Mouse (Mus musculus) E14TG2a.4 (cell line): ENCODE data around the gene Lgals4.
A peak's percentile ranks its signal among the peaks of the same experiment; 100 is the strongest.

ENCODE experiments used
- H3K27me3 ChIP-seq: 2 replicates; pipeline ENCODE4 v1.6.1; 2014; ENCODE audit warnings: low read length, control low read depth; ENCODE audit not compliant: insufficient read depth
- H3K36me3 ChIP-seq: 2 replicates; pipeline ENCODE4 v1.6.1; 2014; ENCODE audit warnings: low read length, control low read depth; ENCODE audit not compliant: insufficient read depth
- H3K4me1 ChIP-seq: replicated peaks from 2 replicates; pipeline ENCODE4 v1.6.1; 2014; ENCODE audit warnings: low read depth, low read length, control low read depth
- H3K4me3 ChIP-seq: replicated peaks from 2 replicates; pipeline ENCODE4 v1.5.1; 2014; ENCODE audit warnings: mild to moderate bottlenecking, low read length
- H3K9me3 ChIP-seq: 2 replicates; pipeline ENCODE4 v1.6.1; 2014; ENCODE audit warnings: low read length, control low read depth
- CTCF ChIP-seq: conservative IDR thresholded peaks from 2 replicates; pipeline ENCODE4 v1.5.1; 2014; ENCODE audit warnings: low read length
- NANOG ChIP-seq: IDR thresholded peaks from 2 replicates; pipeline ENCODE4 v1.6.1; 2014; ENCODE audit warnings: borderline replicate concordance, low read length, mixed read lengths
- POU5F1 ChIP-seq: IDR thresholded peaks from 2 replicates; pipeline ENCODE4 v1.6.1; 2014; ENCODE audit warnings: low read length, borderline replicate concordance

The Lgals4 gene

DNA sequence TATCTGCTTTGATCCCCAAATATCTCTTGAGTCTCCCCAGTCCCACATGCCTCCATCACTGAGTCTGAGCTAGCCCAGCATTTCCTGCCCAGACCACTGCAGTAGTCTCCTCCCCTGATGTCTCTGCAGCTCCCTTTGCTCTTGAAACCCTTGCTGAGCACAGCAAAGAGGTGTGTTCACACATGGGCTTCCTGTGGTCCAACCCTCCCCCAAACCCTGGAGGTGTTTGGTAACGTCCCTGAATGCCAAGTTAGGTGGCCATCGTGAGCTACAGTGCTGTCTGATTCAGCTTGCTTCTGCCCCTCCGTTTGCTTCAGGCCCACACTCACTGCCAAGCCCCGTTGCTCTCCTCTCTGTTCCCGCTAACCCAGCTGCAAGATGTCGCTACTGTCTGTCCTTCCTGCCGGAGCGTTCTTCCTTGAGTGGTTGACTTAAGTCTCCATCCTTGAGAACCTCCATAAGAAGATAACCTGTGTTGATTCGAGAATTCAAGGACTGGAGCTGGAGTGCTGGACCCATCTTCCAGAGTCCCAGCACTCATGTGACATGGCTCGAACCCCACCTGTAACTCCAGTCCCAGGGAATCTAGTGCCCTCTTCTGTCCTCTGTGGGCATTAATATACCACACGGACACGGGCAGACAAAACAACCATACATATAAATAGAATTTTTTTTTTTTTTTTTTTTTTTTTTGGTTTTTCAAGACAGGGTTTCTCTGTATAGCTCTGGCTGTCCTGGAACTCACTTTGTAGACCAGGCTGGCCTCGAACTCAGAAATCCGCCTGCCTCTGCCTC, 41.1 kb upstream of the Lgals4 start:
- no peaks in the 10 kb centered on the region for H3K9me3 ChIP-seq
- peak overlapping the region; percentile 11; the same call in 1 of the 2 replicates for H3K4me3 ChIP-seq
- TF ChIP-seq CTCF (no peak), POU5F1 (no peak), NANOG (no peak)
- H3K4me1 ChIP-seq: peaks cover 76% of the 10 kb centered on the region
- H3K36me3 ChIP-seq: peaks cover 5% of the 10 kb centered on the region
- H3K27me3 ChIP-seq: no peaks in the 10 kb centered on the region

DNA sequence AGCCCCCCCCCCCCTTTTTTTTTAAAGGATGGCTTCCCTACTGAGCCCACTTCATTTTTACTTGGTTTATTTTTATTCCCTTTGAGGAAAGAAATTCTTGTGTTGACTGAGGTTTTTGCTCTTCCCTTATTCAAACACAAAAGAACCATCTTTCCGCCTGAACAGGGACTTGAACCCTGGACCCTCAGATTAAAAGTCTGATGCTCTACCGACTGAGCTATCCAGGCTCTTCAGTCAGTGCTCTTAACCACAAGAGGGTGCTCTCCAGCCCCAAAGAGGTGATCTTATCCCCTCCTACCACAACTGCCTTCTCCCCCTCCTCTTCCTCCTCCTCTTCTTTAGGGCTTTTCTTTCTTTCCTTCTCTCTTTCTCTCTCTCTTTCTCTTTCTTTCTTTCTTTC, 39.8 kb upstream of the Lgals4 start:
- TF ChIP-seq POU5F1 (no peak), CTCF (peak; percentile 33)
- H3K27me3 ChIP-seq: no peaks in the 10 kb centered on the region
- peaks cover 79% of the 10 kb centered on the region for H3K4me1 ChIP-seq
- H3K36me3 ChIP-seq: peaks cover 18% of the 10 kb centered on the region
- H3K9me3 ChIP-seq: no peaks in the 10 kb centered on the region
- H3K4me3 ChIP-seq: no peak overlapping the region

DNA sequence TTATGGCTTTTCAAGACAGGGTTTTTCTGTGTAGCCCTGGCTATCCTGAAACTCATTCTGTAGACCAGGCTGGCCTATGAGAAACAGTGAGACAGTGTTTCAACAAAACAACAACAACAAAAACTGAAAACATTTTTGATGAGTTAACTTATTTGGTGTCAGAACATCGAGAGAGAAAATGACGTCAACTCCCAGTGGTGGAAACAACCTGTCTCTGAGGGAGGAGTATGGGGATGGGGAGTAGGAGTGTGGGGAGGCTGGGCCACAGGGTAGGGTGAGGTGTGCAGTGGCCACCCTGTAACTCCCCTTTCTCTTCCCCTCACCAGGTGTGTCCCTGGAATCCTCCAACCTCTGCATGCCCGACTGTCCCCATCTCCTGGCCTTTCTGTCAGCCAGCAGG, 39.2 kb upstream of the Lgals4 start:
- TF ChIP-seq POU5F1 (no peak), NANOG (no peak)
- H3K36me3 ChIP-seq: peaks cover 24% of the 10 kb centered on the region
- no peaks in the 10 kb centered on the region for H3K9me3 ChIP-seq
- H3K27me3 ChIP-seq: no peaks in the 10 kb centered on the region
- peaks cover 74% of the 10 kb centered on the region for H3K4me1 ChIP-seq
- H3K4me3 ChIP-seq: 0 out of 2 replicates have a peak overlapping the region, but pooled peaks have one; percentile 17

DNA sequence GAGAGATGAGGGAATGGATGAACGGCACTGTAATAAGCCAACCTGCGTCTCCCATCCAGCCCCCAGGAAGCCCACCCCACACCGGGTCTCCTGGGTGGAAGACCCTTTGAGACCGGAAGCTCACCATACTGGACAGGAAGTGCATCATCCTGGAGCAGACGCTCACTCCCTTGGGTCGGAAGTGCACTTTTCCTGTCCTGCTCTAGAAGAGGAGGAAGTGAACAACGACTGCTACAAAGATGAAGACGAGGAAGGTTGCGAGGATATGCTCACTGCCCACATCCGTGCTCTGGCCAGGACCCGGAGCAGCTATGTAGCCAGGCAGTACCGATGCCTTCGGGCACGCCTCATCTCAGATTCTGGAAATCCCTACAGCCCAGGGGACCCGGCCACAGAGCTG, 37.8 kb upstream of the Lgals4 start:
- TF ChIP-seq POU5F1 (no peak), CTCF (no peak), NANOG (no peak)

DNA sequence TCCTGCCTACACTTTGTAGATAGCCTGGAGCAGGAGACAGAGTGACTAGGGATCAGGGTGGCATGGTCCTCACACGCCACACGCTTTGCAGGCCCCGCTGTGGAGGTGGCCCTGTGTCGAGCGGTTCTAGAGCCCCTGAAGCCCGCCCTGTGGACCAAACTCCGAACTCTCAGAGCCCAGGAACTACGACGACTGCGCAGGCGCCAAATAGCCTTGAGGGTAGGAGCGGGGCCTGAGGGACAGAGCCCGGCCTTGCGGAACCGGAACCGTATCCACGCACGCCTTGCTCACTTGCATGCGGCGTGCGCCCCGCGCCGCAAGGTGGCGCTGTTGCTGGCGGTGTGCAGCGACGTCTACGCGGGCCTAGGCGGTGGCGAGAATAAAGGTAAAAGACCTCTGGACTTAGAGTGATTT, 37.1 kb upstream of the Lgals4 start:
- Histone ChIP-seq H3K27me3 (no peaks in the 10 kb centered on the region), H3K4me3 (peak overlapping the region; percentile 84), H3K36me3 (peaks cover 35% of the 10 kb centered on the region), H3K4me1 (peaks cover 74% of the 10 kb centered on the region), H3K9me3 (no peaks in the 10 kb centered on the region)
- no peak for TF ChIP-seq POU5F1
- no peak; the same call in 1 of the 2 replicates for TF ChIP-seq CTCF
- TF ChIP-seq NANOG: no peak

More for the DNA sequence above, 37.8 kb upstream of the Lgals4 start:
- peaks cover 74% of the 10 kb centered on the region for H3K4me1 ChIP-seq
- peak overlapping the region; percentile 84 for H3K4me3 ChIP-seq
- no peaks in the 10 kb centered on the region for H3K27me3 ChIP-seq
- H3K36me3 ChIP-seq: peaks cover 35% of the 10 kb centered on the region
- H3K9me3 ChIP-seq: no peaks in the 10 kb centered on the region

DNA sequence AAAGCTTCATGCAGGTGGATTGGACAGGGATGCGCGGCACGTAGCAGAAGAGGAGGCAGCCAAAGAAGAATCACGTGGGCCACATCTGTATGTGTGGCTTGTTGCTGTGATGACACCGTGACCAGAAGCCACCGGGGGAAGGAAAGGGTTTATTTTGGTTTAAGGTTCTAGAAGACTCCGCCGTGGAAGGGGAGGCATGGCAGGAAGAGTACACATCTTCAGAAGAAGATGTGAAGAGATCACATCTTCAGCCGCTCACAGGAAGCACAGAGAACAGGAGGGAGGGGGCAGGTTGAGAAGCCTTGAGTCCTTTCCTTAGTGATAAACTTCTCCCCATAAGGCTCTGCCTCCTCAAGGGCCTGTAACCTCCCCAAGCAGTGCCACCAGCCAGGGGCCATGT, 33.7 kb upstream of the Lgals4 start:
- no peak for TF ChIP-seq NANOG
- TF ChIP-seq POU5F1: no peak
- no peak for TF ChIP-seq CTCF
- Histone ChIP-seq H3K9me3 (no peaks in the 10 kb centered on the region), H3K36me3 (peaks cover 35% of the 10 kb centered on the region), H3K4me3 (no peak overlapping the region), H3K27me3 (no peaks in the 10 kb centered on the region), H3K4me1 (peaks cover 84% of the 10 kb centered on the region)

DNA sequence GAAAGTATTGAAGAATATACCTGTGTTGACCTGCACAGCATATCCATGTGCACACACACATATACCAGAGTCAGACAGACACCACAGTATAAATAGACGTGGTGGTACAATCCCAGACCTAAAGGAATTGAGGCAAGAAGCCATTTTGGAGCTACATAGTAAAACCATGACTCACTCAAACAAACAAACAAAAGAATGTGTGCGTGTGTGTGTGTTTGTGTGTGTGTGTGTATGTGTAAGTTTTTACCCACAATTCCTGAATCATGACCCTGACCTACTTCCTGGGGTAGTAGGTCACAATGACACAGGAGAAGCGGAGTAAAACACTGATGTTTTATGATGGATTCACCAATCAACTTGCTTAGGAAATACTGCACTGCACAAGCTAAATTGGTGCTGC, 32.2 kb upstream of the Lgals4 start:
- Histone ChIP-seq H3K9me3 (no peaks in the 10 kb centered on the region), H3K27me3 (no peaks in the 10 kb centered on the region), H3K36me3 (peaks cover 35% of the 10 kb centered on the region), H3K4me3 (peak overlapping the region; percentile 68; the same call in 1 of the 2 replicates), H3K4me1 (peaks cover 85% of the 10 kb centered on the region)
- no peak for TF ChIP-seq NANOG
- TF ChIP-seq POU5F1: no peak
- TF ChIP-seq CTCF: no peak

DNA sequence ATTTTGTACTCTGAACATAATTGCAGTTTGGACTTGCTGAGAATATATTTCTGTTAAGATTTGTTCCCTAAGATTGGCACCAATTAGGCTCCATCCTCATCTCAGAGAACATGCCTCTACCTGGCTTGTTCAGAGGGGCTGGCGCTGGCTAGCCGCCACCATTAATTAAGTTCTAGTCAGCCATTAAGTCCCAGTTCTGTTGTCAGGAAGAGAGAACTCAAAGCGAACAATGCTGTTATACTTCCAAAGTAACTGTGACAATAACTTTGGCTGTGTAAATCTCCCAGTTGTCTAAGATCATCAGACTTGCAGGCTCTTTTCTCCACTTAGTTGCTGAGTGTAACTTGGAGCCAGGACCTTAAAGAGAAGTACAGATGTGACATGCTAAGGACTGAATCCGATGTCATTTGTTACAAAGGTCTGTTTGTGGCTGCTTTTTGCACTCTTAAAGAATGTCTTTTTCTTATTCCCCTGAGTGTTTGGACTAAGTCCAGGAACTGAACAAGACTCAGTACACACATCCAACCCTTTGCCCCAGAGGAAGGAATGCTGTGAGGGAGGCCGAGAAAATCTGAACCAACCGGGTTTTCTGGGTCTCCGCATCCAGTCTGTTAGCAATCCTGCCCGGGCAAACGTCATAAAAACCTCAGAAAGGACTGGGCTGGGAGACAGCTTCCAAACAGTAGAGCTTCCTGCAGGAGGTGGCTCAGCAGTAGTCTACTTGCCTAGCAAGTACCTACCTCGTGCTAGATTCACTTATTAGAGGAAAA, 31.6 kb upstream of the Lgals4 start:
- Histone ChIP-seq H3K9me3 (no peaks in the 10 kb centered on the region), H3K27me3 (no peaks in the 10 kb centered on the region), H3K36me3 (peaks cover 32% of the 10 kb centered on the region), H3K4me1 (peaks cover 80% of the 10 kb centered on the region), H3K4me3 (peak overlapping the region; percentile 68)
- TF ChIP-seq CTCF: no peak
- TF ChIP-seq NANOG: no peak
- TF ChIP-seq POU5F1: no peak

DNA sequence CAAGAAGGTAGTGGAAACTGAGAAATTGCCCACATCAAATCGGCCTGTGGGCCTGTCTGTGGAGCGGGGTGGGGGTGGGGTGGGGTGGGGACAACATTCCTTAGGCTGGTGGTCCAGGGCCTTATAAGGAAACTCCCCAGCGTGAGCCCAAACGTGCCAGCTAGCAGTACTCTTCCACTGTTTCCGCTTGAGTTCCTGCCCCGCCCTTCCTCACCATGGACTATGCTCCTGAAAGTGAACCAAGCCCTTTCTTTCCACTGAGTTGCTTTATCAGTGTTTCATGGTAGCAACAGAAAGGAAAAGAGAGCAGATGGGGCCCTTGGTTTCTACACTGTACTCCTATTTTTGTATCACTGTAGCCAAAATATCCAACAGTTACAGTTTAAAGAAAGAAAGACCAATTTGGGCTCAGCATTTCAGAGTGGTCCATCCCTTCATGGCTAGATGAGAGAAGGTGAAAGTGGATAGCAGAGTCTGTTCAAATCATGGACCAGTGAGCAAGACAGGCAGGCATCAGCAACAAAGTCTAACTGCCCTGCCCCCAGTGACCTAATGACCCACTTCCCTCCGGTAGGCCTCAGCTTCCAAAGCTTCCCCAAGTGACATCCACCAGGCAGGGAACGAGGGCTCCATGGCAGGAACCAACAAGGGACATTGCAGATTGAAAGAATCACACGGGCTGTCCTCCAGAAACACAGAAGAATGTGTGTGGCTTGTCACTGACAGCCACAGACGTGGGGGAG, 30.6 kb upstream of the Lgals4 start:
- Histone ChIP-seq H3K4me3 (peak overlapping the region; percentile 68), H3K36me3 (peaks cover 26% of the 10 kb centered on the region), H3K9me3 (no peaks in the 10 kb centered on the region), H3K27me3 (no peaks in the 10 kb centered on the region), H3K4me1 (peaks cover 78% of the 10 kb centered on the region)
- TF ChIP-seq NANOG: no peak
- TF ChIP-seq CTCF: no peak
- TF ChIP-seq POU5F1: no peak
